Mouse (Mus musculus): ENCODE data around the gene Rhbdd1.

GRCm38 (mm10) chr1:82412085-82412484 is 95.8 kb downstream of the Rhbdd1 start:
- TF ChIP-seq CTCF (IDR thresholded peaks at IDR 0.05 in 2 of 3, conservative IDR thresholded peaks at IDR 0.05 in 1 of 3; ENCODE audit: control insufficient read depth in 1 of 3, insufficient read depth in 1 of 3, low read depth in 2 of 3, low read length in 3 of 3, poor library complexity in 1 of 3, severe bottlenecking in 1 of 3) (no peak), RCOR1 (IDR thresholded peaks at IDR 0.05; ENCODE audit: low read depth, low read length) (no peak)

Data from MEL (cell line).